ENCODE assay signal across 8 mouse cellular contexts in genomic region chr8:70674716-70675115, GRCm38 (mm10). TPM values are rescaled to one million over a fixed set of nuclear protein-coding genes. Genes with fewer than 3 reads are reported as not detected.
DNase-seq lines count a peak whose midpoint lies in the region; ATAC-seq and TF ChIP-seq lines count a peak whose summit lies in the region.

No protein-coding gene starts in this region.

- H3K4me2 ChIP-seq in forebrain, embryonic 11.5 days (ENCODE audit: low read depth, low read length, severe bottlenecking), result no peak overlapping the region
- H3K4me2 ChIP-seq in forebrain, postnatal 0 days (ENCODE audit: low read depth), result no peak overlapping the region
- H3K4me2 ChIP-seq in kidney, postnatal 0 days (ENCODE audit: low read length), result no peak overlapping the region
- 0 out of 2 replicates have a peak overlapping the region, but pooled peaks have one; percentile 66 for H3K4me2 ChIP-seq in stomach, embryonic 16.5 days (ENCODE audit: low read depth, low read length)

- no peak overlapping the region for H3K27ac ChIP-seq in forebrain, embryonic 11.5 days (ENCODE audit: low read depth, low read length)
- no peak overlapping the region for H3K27ac ChIP-seq in forebrain, postnatal 0 days (ENCODE audit: low read depth, low read length)
- H3K27ac ChIP-seq in kidney, postnatal 0 days, result peak overlapping the region; percentile 96
- H3K27ac ChIP-seq in stomach, embryonic 16.5 days (ENCODE audit: low read length), result peak overlapping the region; percentile 97

- peaks cover 15% of the 10 kb centered on the region; the same call in 1 of the 2 replicates for H3K36me3 ChIP-seq in forebrain, embryonic 11.5 days (ENCODE audit: control insufficient read depth, insufficient read depth, low read length)
- peaks cover 22% of the 10 kb centered on the region for H3K36me3 ChIP-seq in forebrain, postnatal 0 days (ENCODE audit: insufficient read depth)
- H3K36me3 ChIP-seq in kidney, postnatal 0 days (ENCODE audit: insufficient read depth, low read length), result peaks cover 17% of the 10 kb centered on the region
- peaks cover 10% of the 10 kb centered on the region; the same call in 1 of the 2 replicates for H3K36me3 ChIP-seq in stomach, embryonic 16.5 days (ENCODE audit: control insufficient read depth, insufficient read depth, low read length)

- H3K4me1 ChIP-seq in forebrain, embryonic 11.5 days (replicated peaks; ENCODE audit: control insufficient read depth, insufficient read depth, low read length), result peaks cover 11% of the 10 kb centered on the region
- peaks cover 14% of the 10 kb centered on the region for H3K4me1 ChIP-seq in forebrain, postnatal 0 days (ENCODE audit: insufficient read depth)
- peaks cover 18% of the 10 kb centered on the region for H3K4me1 ChIP-seq in kidney, postnatal 0 days (replicated peaks; ENCODE audit: insufficient read depth, low read length)
- peaks cover 32% of the 10 kb centered on the region for H3K4me1 ChIP-seq in stomach, embryonic 16.5 days (ENCODE audit: control insufficient read depth, insufficient read depth, low read length)

- ATAC-seq in forebrain, embryonic 11.5 days (replicated peaks; ENCODE audit: low FRiP score), result no peak
- ATAC-seq in forebrain, postnatal 0 days, result no peak
- ATAC-seq in kidney, postnatal 0 days (replicated peaks; ENCODE audit: low FRiP score, low read depth), result no peak
- no peak for ATAC-seq in stomach, embryonic 16.5 days (ENCODE audit: insufficient read depth, low FRiP score)

- H3K9ac ChIP-seq in forebrain, embryonic 11.5 days (ENCODE audit: low read length), result peak overlapping the region; percentile 75; the same call in 1 of the 2 replicates
- no peak overlapping the region for H3K9ac ChIP-seq in forebrain, postnatal 0 days
- H3K9ac ChIP-seq in kidney, postnatal 0 days (ENCODE audit: low read depth, low read length), result 0 out of 2 replicates have a peak overlapping the region, but pooled peaks have one; percentile 67
- H3K9ac ChIP-seq in stomach, embryonic 16.5 days (ENCODE audit: low read length), result peak overlapping the region; percentile 87; the same call in 1 of the 2 replicates

- H3K4me3 ChIP-seq in forebrain, embryonic 11.5 days (ENCODE audit: low read depth, low read length), result no peak overlapping the region
- no peak overlapping the region for H3K4me3 ChIP-seq in forebrain, postnatal 0 days (ENCODE audit: low read depth, low read length)
- no peak overlapping the region for H3K4me3 ChIP-seq in kidney, postnatal 0 days (replicated peaks; ENCODE audit: low read depth, low read length)
- no peak overlapping the region for H3K4me3 ChIP-seq in stomach, embryonic 16.5 days (replicated peaks; ENCODE audit: low read length)

- H3K9me3 ChIP-seq in forebrain, embryonic 11.5 days (ENCODE audit: control insufficient read depth, low read length), result no peaks in the 10 kb centered on the region
- H3K9me3 ChIP-seq in forebrain, postnatal 0 days (ENCODE audit: low read length), result no peaks in the 10 kb centered on the region
- H3K9me3 ChIP-seq in kidney, postnatal 0 days (replicated peaks; ENCODE audit: low read length), result no peaks in the 10 kb centered on the region
- H3K9me3 ChIP-seq in stomach, embryonic 16.5 days (replicated peaks; ENCODE audit: control insufficient read depth, low read length), result no peaks in the 10 kb centered on the region

- 82% methylated on average over 4 of the region's 4 CpGs for WGBS in forebrain, embryonic 11.5 days
- WGBS in forebrain, postnatal 0 days, result 79% methylated on average over 4 of the region's 4 CpGs
- 53% methylated on average over 4 of the region's 4 CpGs for WGBS in kidney, postnatal 0 days
- WGBS in stomach, embryonic 16.5 days, result 60% methylated on average over 4 of the region's 4 CpGs

- no peak for TF ChIP-seq CTCF in forebrain, postnatal 0 days (IDR thresholded peaks at IDR 0.05; ENCODE audit: low read depth)
- no peak for TF ChIP-seq CTCF in kidney, postnatal 0 days (IDR thresholded peaks at IDR 0.05; ENCODE audit: low read depth)

- H3K27me3 ChIP-seq in forebrain, embryonic 11.5 days (ENCODE audit: control insufficient read depth, insufficient read depth, low read length), result no peaks in the 10 kb centered on the region
- H3K27me3 ChIP-seq in forebrain, postnatal 0 days (ENCODE audit: insufficient read depth, low read length), result no peaks in the 10 kb centered on the region
- no peaks in the 10 kb centered on the region for H3K27me3 ChIP-seq in kidney, postnatal 0 days (ENCODE audit: insufficient read depth, low read length)
- no peaks in the 10 kb centered on the region for H3K27me3 ChIP-seq in stomach, embryonic 16.5 days (ENCODE audit: control insufficient read depth, insufficient read depth, low read length)

- no peak for DNase-seq in forebrain, embryonic 11.5 days (ENCODE audit: low spot score)
- no peak for DNase-seq in forebrain, postnatal 0 days
- peak; percentile 27 for DNase-seq in testis, postnatal 14 days (ENCODE audit: low spot score)
- DNase-seq in testis, postnatal 10 days (ENCODE audit: low spot score), result no peak
- DNase-seq in kidney, postnatal 0 days (ENCODE audit: low spot score), result no peak
- DNase-seq in cerebellum, adult 8-10 months, result no peak
- DNase-seq in thymus, adult 18-20 months, result no peak

RNA-seq across cellular contexts. Expression of gene Lsm4, which starts 1.7 kb away (rescaled TPM):
- 318 and 346 TPM in 2 replicates for polyA plus RNA-seq in forebrain, embryonic 11.5 days (2014; fragmentation: Nextera tagmentation; extraction: Ambion mirVana)
- 93.7 and 140 TPM in 2 replicates for total RNA-seq in forebrain, postnatal 0 days (2014; rRNA removed)
- polyA plus RNA-seq in forebrain, postnatal 0 days (2015; fragmentation: Nextera tagmentation; extraction: Ambion mirVana), result 177 and 231 TPM in 2 replicates
- 243 and 281 TPM in 2 replicates for polyA plus RNA-seq in kidney, postnatal 0 days (2015; fragmentation: Nextera tagmentation; extraction: Ambion mirVana)
- polyA plus RNA-seq in stomach, embryonic 16.5 days (2015; fragmentation: Nextera tagmentation; extraction: Ambion mirVana), result 154 and 173 TPM in 2 replicates

RNA-seq across cellular contexts. Expression of gene Pgpep1, which starts 14.5 kb away (rescaled TPM):
- 70.9 and 73.8 TPM in 2 replicates for polyA plus RNA-seq in forebrain, embryonic 11.5 days (2014; fragmentation: Nextera tagmentation; extraction: Ambion mirVana)
- 22.1 and 23.8 TPM in 2 replicates for total RNA-seq in forebrain, postnatal 0 days (2014; rRNA removed)
- polyA plus RNA-seq in forebrain, postnatal 0 days (2015; fragmentation: Nextera tagmentation; extraction: Ambion mirVana), result 22.1 and 26.1 TPM in 2 replicates
- polyA plus RNA-seq in kidney, postnatal 0 days (2015; fragmentation: Nextera tagmentation; extraction: Ambion mirVana), result 84.2 and 87.5 TPM in 2 replicates
- 47.4 and 57.5 TPM in 2 replicates for polyA plus RNA-seq in stomach, embryonic 16.5 days (2015; fragmentation: Nextera tagmentation; extraction: Ambion mirVana)

RNA-seq across cellular contexts. Expression of gene Jund, which starts 24.0 kb away (rescaled TPM):
- polyA plus RNA-seq in forebrain, embryonic 11.5 days (2014; fragmentation: Nextera tagmentation; extraction: Ambion mirVana), result 128 and 157 TPM in 2 replicates
- total RNA-seq in forebrain, postnatal 0 days (2014; rRNA removed), result 333 and 392 TPM in 2 replicates
- 108 and 114 TPM in 2 replicates for polyA plus RNA-seq in forebrain, postnatal 0 days (2015; fragmentation: Nextera tagmentation; extraction: Ambion mirVana)
- 72.4 and 98.1 TPM in 2 replicates for polyA plus RNA-seq in kidney, postnatal 0 days (2015; fragmentation: Nextera tagmentation; extraction: Ambion mirVana)
- polyA plus RNA-seq in stomach, embryonic 16.5 days (2015; fragmentation: Nextera tagmentation; extraction: Ambion mirVana), result 22.5 and 30.0 TPM in 2 replicates

RNA-seq across cellular contexts. Expression of gene Iqcn, which starts 28.5 kb away (rescaled TPM):
- not detected in 2 replicates for polyA plus RNA-seq in forebrain, embryonic 11.5 days (2014; fragmentation: Nextera tagmentation; extraction: Ambion mirVana)
- total RNA-seq in forebrain, postnatal 0 days (2014; rRNA removed), result 0.33 TPM in 1 of 2 replicates, not detected in the other
- 0.03 and 0.08 TPM in 2 replicates for polyA plus RNA-seq in forebrain, postnatal 0 days (2015; fragmentation: Nextera tagmentation; extraction: Ambion mirVana)
- polyA plus RNA-seq in kidney, postnatal 0 days (2015; fragmentation: Nextera tagmentation; extraction: Ambion mirVana), result 0.03 and 0.05 TPM in 2 replicates
- polyA plus RNA-seq in stomach, embryonic 16.5 days (2015; fragmentation: Nextera tagmentation; extraction: Ambion mirVana), result not detected in 2 replicates

RNA-seq across cellular contexts. Expression of gene Gdf15, which starts 42.5 kb away (rescaled TPM):
- not detected in 2 replicates for polyA plus RNA-seq in forebrain, embryonic 11.5 days (2014; fragmentation: Nextera tagmentation; extraction: Ambion mirVana)
- total RNA-seq in forebrain, postnatal 0 days (2014; rRNA removed), result 0.90 TPM in 1 of 2 replicates, not detected in the other
- polyA plus RNA-seq in forebrain, postnatal 0 days (2015; fragmentation: Nextera tagmentation; extraction: Ambion mirVana), result 0.18 and 0.26 TPM in 2 replicates
- polyA plus RNA-seq in kidney, postnatal 0 days (2015; fragmentation: Nextera tagmentation; extraction: Ambion mirVana), result 3.0 and 3.2 TPM in 2 replicates
- polyA plus RNA-seq in stomach, embryonic 16.5 days (2015; fragmentation: Nextera tagmentation; extraction: Ambion mirVana), result 0.57 and 0.60 TPM in 2 replicates

Comparison
In these comparisons a context has a peak if more than half of its experiments do, and no peak if none do; other contexts are left out.
1. H3K27ac ChIP-seq: peak in kidney, postnatal 0 days (single experiment) and stomach, embryonic 16.5 days (single experiment); none in forebrain, embryonic 11.5 days (single experiment) and forebrain, postnatal 0 days (single experiment).